Comparison of ENCODE assay signal across 13 mouse cellular contexts in genomic region chr6:142835726-142836125, GRCm38 (mm10). TPM values are rescaled to one million over a fixed set of nuclear protein-coding genes. Genes with fewer than 3 reads are reported as not detected.
DNase-seq lines count a peak whose midpoint lies in the region; ATAC-seq and TF ChIP-seq lines count a peak whose summit lies in the region.
"Had no signal": no experiment of that assay in that cellular context is flagged by ENCODE, and none has a peak within 500 bp of the region (broad histone marks: within the 10 kb centered on the region; RNA-seq: fewer than 3 reads in every experiment).

No protein-coding gene starts in this region.

- no peak for TF ChIP-seq CTCF in intestine, postnatal 0 days (IDR thresholded peaks at IDR 0.05; ENCODE audit: low read depth)
- TF ChIP-seq CTCF in left cerebral cortex, adult 2 months (IDR thresholded peaks at IDR 0.05) = no peak

- ATAC-seq in intestine, embryonic 14.5 days (replicated peaks; ENCODE audit: low FRiP score, low TSS enrichment, low read depth) = no peak
- no peak for ATAC-seq in intestine, postnatal 0 days
- peak; percentile 65 for ATAC-seq in forebrain, embryonic 11.5 days (replicated peaks; ENCODE audit: low FRiP score)
- ATAC-seq in neural tube, embryonic 12.5 days (ENCODE audit: low FRiP score, low read depth) = peak; percentile 91
- no peak for ATAC-seq in heart, embryonic 12.5 days (ENCODE audit: insufficient number of reproducible peaks, low FRiP score)

- no peak overlapping the region for H3K4me3 ChIP-seq in intestine, embryonic 14.5 days (ENCODE audit: low read depth, low read length)
- H3K4me3 ChIP-seq in intestine, postnatal 0 days (ENCODE audit: low read depth, low read length) = no peak overlapping the region
- H3K4me3 ChIP-seq in forebrain, embryonic 11.5 days (ENCODE audit: low read depth, low read length) = no peak overlapping the region
- no peak overlapping the region for H3K4me3 ChIP-seq in limb, embryonic 10.5 days
- H3K4me3 ChIP-seq in neural tube, embryonic 12.5 days = no peak overlapping the region
- no peak overlapping the region for H3K4me3 ChIP-seq in heart, embryonic 12.5 days
- H3K4me3 ChIP-seq in left cerebral cortex, adult 2 months = no peak overlapping the region

- 0 out of 2 replicates have a peak, but pooled peaks cover 3% of the 10 kb centered on the region for H3K4me1 ChIP-seq in intestine, embryonic 14.5 days (replicated peaks; ENCODE audit: control insufficient read depth, insufficient read depth, low read length)
- H3K4me1 ChIP-seq in intestine, postnatal 0 days (replicated peaks; ENCODE audit: control insufficient read depth, insufficient read depth, low read length) = no peaks in the 10 kb centered on the region
- 0 out of 2 replicates have a peak, but pooled peaks cover 3% of the 10 kb centered on the region for H3K4me1 ChIP-seq in forebrain, embryonic 11.5 days (replicated peaks; ENCODE audit: control insufficient read depth, insufficient read depth, low read length)
- H3K4me1 ChIP-seq in limb, embryonic 10.5 days = no peaks in the 10 kb centered on the region
- H3K4me1 ChIP-seq in neural tube, embryonic 12.5 days = peaks cover 11% of the 10 kb centered on the region
- H3K4me1 ChIP-seq in heart, embryonic 12.5 days (replicated peaks) = peaks cover 12% of the 10 kb centered on the region

- no peaks in the 10 kb centered on the region for H3K36me3 ChIP-seq in intestine, embryonic 14.5 days (ENCODE audit: control insufficient read depth, insufficient read depth, low read length)
- H3K36me3 ChIP-seq in intestine, postnatal 0 days (ENCODE audit: control insufficient read depth, insufficient read depth) = no peaks in the 10 kb centered on the region
- no peaks in the 10 kb centered on the region for H3K36me3 ChIP-seq in forebrain, embryonic 11.5 days (ENCODE audit: control insufficient read depth, insufficient read depth, low read length)
- H3K36me3 ChIP-seq in limb, embryonic 10.5 days = no peaks in the 10 kb centered on the region
- H3K36me3 ChIP-seq in neural tube, embryonic 12.5 days = no peaks in the 10 kb centered on the region
- no peaks in the 10 kb centered on the region for H3K36me3 ChIP-seq in heart, embryonic 12.5 days

- H3K27ac ChIP-seq in intestine, embryonic 14.5 days (ENCODE audit: low read depth) = no peak overlapping the region
- H3K27ac ChIP-seq in intestine, postnatal 0 days (ENCODE audit: low read depth, low read length) = no peak overlapping the region
- H3K27ac ChIP-seq in forebrain, embryonic 11.5 days (ENCODE audit: low read depth, low read length) = no peak overlapping the region
- H3K27ac ChIP-seq in limb, embryonic 10.5 days = no peak overlapping the region
- H3K27ac ChIP-seq in neural tube, embryonic 12.5 days = no peak overlapping the region
- H3K27ac ChIP-seq in heart, embryonic 12.5 days (ENCODE audit: poor library complexity, severe bottlenecking) = no peak overlapping the region
- H3K27ac ChIP-seq in left cerebral cortex, adult 2 months = no peak overlapping the region

- H3K9me3 ChIP-seq in intestine, embryonic 14.5 days (ENCODE audit: control insufficient read depth, low read length) = no peaks in the 10 kb centered on the region
- no peaks in the 10 kb centered on the region for H3K9me3 ChIP-seq in intestine, postnatal 0 days (ENCODE audit: control insufficient read depth)
- no peaks in the 10 kb centered on the region for H3K9me3 ChIP-seq in forebrain, embryonic 11.5 days (ENCODE audit: control insufficient read depth, low read length)
- H3K9me3 ChIP-seq in limb, embryonic 10.5 days (replicated peaks) = no peaks in the 10 kb centered on the region
- H3K9me3 ChIP-seq in neural tube, embryonic 12.5 days = no peaks in the 10 kb centered on the region
- H3K9me3 ChIP-seq in heart, embryonic 12.5 days (replicated peaks) = no peaks in the 10 kb centered on the region

- intact Hi-C loops in left cerebral cortex, adult 2 months (cut with DNase I) = no loop called here

- DNase-seq in intestine, embryonic 14.5 days (ENCODE audit: low spot score) = peak; percentile 54
- DNase-seq in forebrain, embryonic 11.5 days (ENCODE audit: low spot score) = no peak
- peak; percentile 30 for DNase-seq in limb, embryonic 10.5 days (ENCODE audit: low spot score)
- no peak for DNase-seq in frontal cortex, postnatal 14 days (ENCODE audit: low spot score in 2 of 2)
- no peak for DNase-seq in left cerebral cortex, adult 2 months (ENCODE audit: extremely low spot score in 1 of 2, low spot score in 2 of 2)
- DNase-seq: kidney, adult 18-20 months had no signal

- H3K27me3 ChIP-seq in intestine, embryonic 14.5 days (replicated peaks; ENCODE audit: control insufficient read depth, insufficient read depth, low read length) = no peaks in the 10 kb centered on the region
- no peaks in the 10 kb centered on the region for H3K27me3 ChIP-seq in intestine, postnatal 0 days (replicated peaks; ENCODE audit: control insufficient read depth, insufficient read depth, low read length)
- no peaks in the 10 kb centered on the region for H3K27me3 ChIP-seq in forebrain, embryonic 11.5 days (ENCODE audit: control insufficient read depth, insufficient read depth, low read length)
- no peaks in the 10 kb centered on the region for H3K27me3 ChIP-seq in limb, embryonic 10.5 days (ENCODE audit: low read depth, poor library complexity, severe bottlenecking)
- no peaks in the 10 kb centered on the region for H3K27me3 ChIP-seq in neural tube, embryonic 12.5 days (replicated peaks)
- H3K27me3 ChIP-seq in heart, embryonic 12.5 days (replicated peaks) = peaks cover 4% of the 10 kb centered on the region; the same call in 1 of the 2 replicates

- no peak overlapping the region for H3K9ac ChIP-seq in intestine, embryonic 14.5 days (ENCODE audit: low read length)
- no peak overlapping the region for H3K9ac ChIP-seq in intestine, postnatal 0 days (ENCODE audit: low read depth, low read length)
- no peak overlapping the region for H3K9ac ChIP-seq in forebrain, embryonic 11.5 days (ENCODE audit: low read length)
- no peak overlapping the region for H3K9ac ChIP-seq in neural tube, embryonic 12.5 days
- H3K9ac ChIP-seq in heart, embryonic 12.5 days = no peak overlapping the region

- WGBS in intestine, embryonic 14.5 days = 48% methylated on average over 18 of the region's 18 CpGs
- 56% methylated on average over 18 of the region's 18 CpGs for WGBS in intestine, postnatal 0 days
- 63% methylated on average over 18 of the region's 18 CpGs for WGBS in forebrain, embryonic 11.5 days
- WGBS in limb, embryonic 10.5 days = 73% methylated on average over 18 of the region's 18 CpGs
- WGBS in neural tube, embryonic 12.5 days = 22% methylated on average over 18 of the region's 18 CpGs
- whole genome bisulfite sequencing in heart, embryonic 12.5 days = 76% methylated on average over 18 of the region's 18 CpGs

- no peak overlapping the region for H3K4me2 ChIP-seq in intestine, embryonic 14.5 days (ENCODE audit: low read length)
- H3K4me2 ChIP-seq in intestine, postnatal 0 days (replicated peaks; ENCODE audit: low read depth) = no peak overlapping the region
- no peak overlapping the region for H3K4me2 ChIP-seq in forebrain, embryonic 11.5 days (ENCODE audit: low read depth, low read length, severe bottlenecking)
- H3K4me2 ChIP-seq in neural tube, embryonic 12.5 days (replicated peaks) = peak overlapping the region; percentile 38
- no peak overlapping the region for H3K4me2 ChIP-seq in heart, embryonic 12.5 days

RNA-seq across cellular contexts. Expression of gene Sult6b2, which starts 31.4 kb away (rescaled TPM):
- 0.19 and 0.28 TPM in 2 replicates for polyA plus RNA-seq in intestine, embryonic 14.5 days (2014; fragmentation: Nextera tagmentation; extraction: Ambion mirVana)
- 53.2 and 63.2 TPM in 2 replicates for polyA plus RNA-seq in intestine, postnatal 0 days (2015; fragmentation: Nextera tagmentation; extraction: Ambion mirVana)
- polyA plus RNA-seq in forebrain, embryonic 11.5 days (2014; fragmentation: Nextera tagmentation; extraction: Ambion mirVana) = 0.29 TPM in 1 of 2 replicates, not detected in the other
- not detected in 2 replicates for polyA plus RNA-seq in limb, embryonic 10.5 days (2016; fragmentation: Nextera tagmentation; extraction: Ambion mirVana)
- polyA plus RNA-seq in neural tube, embryonic 12.5 days (2016; fragmentation: Nextera tagmentation; extraction: Ambion mirVana) = 0.11 TPM in 1 of 2 replicates, not detected in the other
- polyA plus RNA-seq in heart, embryonic 12.5 days (2016; fragmentation: Nextera tagmentation; extraction: Ambion mirVana) = 0.08 and 0.21 TPM in 2 replicates
- not detected for total RNA-seq in left cerebral cortex, adult 2 months (2021)
- total RNA-seq: common myeloid progenitor, adult 5-6 weeks; left cerebral cortex, adult 18-20 months had no signal
- polyA plus RNA-seq: gonadal fat pad, adult 2 months; stomach, embryonic 14.5 days had no signal

Comparison
In these comparisons a context has a peak if more than half of its experiments do, and no peak if none do; other contexts are left out.
1. RNA of gene Sult6b2, which starts 31.4 kb away (polyA plus RNA-seq): 53.2 to 63.2 TPM in intestine, postnatal 0 days; 0.29 TPM in forebrain, embryonic 11.5 days, 0.19 to 0.28 TPM in intestine, embryonic 14.5 days, 0.11 TPM in neural tube, embryonic 12.5 days, 0.08 to 0.21 TPM in heart, embryonic 12.5 days and not detected in limb, embryonic 10.5 days; every median in the first group is over 10 times any median in the second.
2. ATAC-seq: peak in forebrain, embryonic 11.5 days (single experiment) and neural tube, embryonic 12.5 days (single experiment); none in intestine, embryonic 14.5 days (single experiment), intestine, postnatal 0 days (single experiment) and heart, embryonic 12.5 days (single experiment).
3. DNase-seq: peak in intestine, embryonic 14.5 days (single experiment) and limb, embryonic 10.5 days (single experiment); none in forebrain, embryonic 11.5 days (single experiment), frontal cortex, postnatal 14 days (0 of 2) and left cerebral cortex, adult 2 months (0 of 2).